ENCODE assay signal across 11 mouse cellular contexts in the genomic region with DNA sequence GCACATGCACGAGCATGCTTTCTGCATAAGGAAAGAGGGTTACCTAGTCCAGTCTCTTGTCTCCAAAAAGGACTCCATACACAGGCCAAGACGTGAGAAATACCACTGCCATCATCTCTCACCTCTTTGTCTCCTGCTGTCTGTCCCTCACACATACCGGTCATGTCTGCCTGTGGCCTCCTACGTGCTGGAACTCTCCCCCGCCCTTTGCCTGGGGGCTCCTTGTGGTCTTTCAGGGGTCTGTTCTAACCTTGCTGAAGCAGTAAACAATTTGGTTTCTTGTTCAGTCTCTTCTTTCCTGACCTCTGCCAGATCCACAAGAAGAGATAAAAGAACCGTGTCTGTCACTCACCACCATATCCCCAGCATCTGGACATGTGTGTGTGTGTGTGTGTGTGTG.
DNase-seq lines count a peak whose midpoint lies in the region; ATAC-seq and TF ChIP-seq lines count a peak whose summit lies in the region.
"Had no signal": no experiment of that assay in that cellular context is flagged by ENCODE, and none has a peak within 500 bp of the region (broad histone marks: within the 10 kb centered on the region; RNA-seq: fewer than 3 reads in every experiment).

No protein-coding gene starts in this region.

- no peak overlapping the region for H3K4me2 ChIP-seq in embryonic facial prominence, embryonic 13.5 days
- no peak overlapping the region for H3K4me2 ChIP-seq in limb, embryonic 13.5 days (replicated peaks)
- H3K4me2 ChIP-seq: neural tube, embryonic 12.5 days had no signal

- 33% methylated on average over 6 of the region's 6 CpGs for WGBS in embryonic facial prominence, embryonic 13.5 days
- WGBS in limb, embryonic 13.5 days = 45% methylated on average over 6 of the region's 6 CpGs

- H3K9me3 ChIP-seq in embryonic facial prominence, embryonic 13.5 days = no peaks in the 10 kb centered on the region
- H3K9me3 ChIP-seq in limb, embryonic 13.5 days = no peaks in the 10 kb centered on the region
- H3K9me3 ChIP-seq: neural tube, embryonic 12.5 days had no signal

- no peaks in the 10 kb centered on the region for H3K27me3 ChIP-seq in embryonic facial prominence, embryonic 13.5 days
- H3K27me3 ChIP-seq in limb, embryonic 13.5 days = no peaks in the 10 kb centered on the region
- H3K27me3 ChIP-seq: neural tube, embryonic 12.5 days had no signal

- no peak overlapping the region for H3K4me3 ChIP-seq in layer of hippocampus, adult 2 months
- H3K4me3 ChIP-seq in cortical plate, adult 2 months (ENCODE audit: insufficient read depth, low read length) = no peak overlapping the region
- H3K4me3 ChIP-seq in embryonic facial prominence, embryonic 13.5 days = no peak overlapping the region
- H3K4me3 ChIP-seq in limb, embryonic 13.5 days = no peak overlapping the region
- H3K4me3 ChIP-seq: gastrocnemius, adult 2 months; neural tube, embryonic 12.5 days had no signal

- TF ChIP-seq CTCF in layer of hippocampus, adult 2 months (conservative IDR thresholded peaks at IDR 0.05) = no peak
- no peak for TF ChIP-seq CTCF in cortical plate, adult 2 months (IDR thresholded peaks at IDR 0.05; ENCODE audit: extremely low read depth, insufficient read depth, low read length)

- TF ChIP-seq POLR2A in cortical plate, adult 2 months (IDR thresholded peaks at IDR 0.05; ENCODE audit: extremely low read depth, insufficient read depth, low read length) = no peak

- H3K27ac ChIP-seq in layer of hippocampus, adult 2 months = peak overlapping the region; percentile 72
- peak overlapping the region; percentile 91 for H3K27ac ChIP-seq in cortical plate, adult 2 months (ENCODE audit: insufficient read depth, low read length)
- 0 out of 2 replicates have a peak overlapping the region, but pooled peaks have one; percentile 30 for H3K27ac ChIP-seq in embryonic facial prominence, embryonic 13.5 days
- peak overlapping the region; percentile 10; the same call in 1 of the 2 replicates for H3K27ac ChIP-seq in limb, embryonic 13.5 days
- H3K27ac ChIP-seq: gastrocnemius, adult 2 months; neural tube, embryonic 12.5 days had no signal

- no peak overlapping the region for H3K9ac ChIP-seq in embryonic facial prominence, embryonic 13.5 days
- no peak overlapping the region for H3K9ac ChIP-seq in limb, embryonic 13.5 days
- H3K9ac ChIP-seq: neural tube, embryonic 12.5 days had no signal

- no peak for ATAC-seq in embryonic facial prominence, embryonic 13.5 days (ENCODE audit: insufficient number of reproducible peaks, insufficient read depth, low FRiP score, low TSS enrichment, low read depth)
- ATAC-seq in limb, embryonic 13.5 days (ENCODE audit: low FRiP score, low read depth) = no peak
- no peak for ATAC-seq in inflammation-experienced regulatory T-cells, adult 6 months

- no peak for DNase-seq in layer of hippocampus, adult 2 months (ENCODE audit: low spot score in 2 of 2)
- no peak for DNase-seq in layer of hippocampus, adult 9-10 months (ENCODE audit: low spot score)
- no peak for DNase-seq in urinary bladder, adult 18-20 months (ENCODE audit: low spot score in 2 of 2)
- DNase-seq: cerebellum, postnatal 10 days; gastrocnemius, adult 2 months; left cerebral cortex, postnatal 4 days had no signal

- no peaks in the 10 kb centered on the region for H3K36me3 ChIP-seq in embryonic facial prominence, embryonic 13.5 days
- H3K36me3 ChIP-seq in limb, embryonic 13.5 days = no peaks in the 10 kb centered on the region
- H3K36me3 ChIP-seq: neural tube, embryonic 12.5 days had no signal

- H3K4me1 ChIP-seq in cortical plate, adult 2 months (ENCODE audit: control insufficient read depth, insufficient read depth, low read length) = no peaks in the 10 kb centered on the region
- peaks cover 36% of the 10 kb centered on the region for H3K4me1 ChIP-seq in embryonic facial prominence, embryonic 13.5 days
- H3K4me1 ChIP-seq in limb, embryonic 13.5 days = peaks cover 34% of the 10 kb centered on the region

Comparison
In these comparisons a context has a peak if more than half of its experiments do, and no peak if none do; other contexts are left out.
1. H3K27ac ChIP-seq: peak in every context shown above with its lines; median percentile 91 in cortical plate, adult 2 months; 72 in layer of hippocampus, adult 2 months; 30 in embryonic facial prominence, embryonic 13.5 days; 10 in limb, embryonic 13.5 days.